Mouse (Mus musculus): Measurements from ENCODE around the gene Psmg3.

DNA sequence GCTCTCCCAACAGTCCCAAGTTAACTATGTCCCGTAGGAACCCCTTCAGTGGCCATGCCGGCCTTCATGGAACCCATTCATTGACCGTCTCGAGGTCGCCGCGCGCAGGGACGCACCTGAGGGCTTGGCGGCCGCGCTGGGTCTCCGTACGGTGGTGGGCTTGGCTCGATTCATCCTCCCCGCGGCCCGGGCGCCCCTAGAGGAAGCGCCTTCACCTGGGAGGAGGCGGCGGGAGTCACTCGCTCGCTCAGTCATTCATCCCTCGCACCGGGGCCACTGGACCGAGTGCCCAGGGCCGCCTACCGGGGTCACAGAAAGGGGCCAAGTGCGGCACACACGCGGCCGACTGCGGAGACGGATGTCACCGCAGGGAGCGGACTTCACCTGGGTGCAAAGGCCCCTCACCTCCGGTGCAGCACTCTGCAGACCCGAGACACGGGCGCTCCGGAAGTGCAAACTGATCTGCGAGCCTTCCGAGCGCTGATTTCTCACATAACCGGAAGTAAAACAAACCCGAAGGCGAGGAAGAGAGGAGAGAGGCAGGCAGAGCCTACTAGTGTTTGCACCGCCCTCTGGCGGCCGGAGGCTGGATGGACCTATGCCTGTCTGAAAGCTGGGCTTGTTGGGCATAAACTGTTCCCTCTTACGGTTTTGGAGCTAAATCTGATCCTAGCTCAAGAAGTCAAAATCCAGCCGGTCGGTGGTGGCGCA, 51.3 kb downstream of the Psmg3 start, which contains the start of gene Ints1:
- TF ChIP-seq EP300 (IDR thresholded peaks at IDR 0.05; ENCODE audit: insufficient read depth, low read depth, low read length), result no peak
- TF ChIP-seq POLR2A (IDR thresholded peaks at IDR 0.05; ENCODE audit: insufficient read depth, low read length), result no peak
- peak; percentile 91 for TF ChIP-seq CTCF (IDR thresholded peaks at IDR 0.05; ENCODE audit: low read depth, low read length)
